Mouse (Mus musculus): Measurements from ENCODE around the gene Traf3. TPM values are rescaled to one million over a fixed set of nuclear protein-coding genes. Genes with fewer than 3 reads are reported as not detected.

The Traf3 gene
- polyA plus RNA-seq, 2 experiments: 2.7 to 2.8 TPM

- H3K4me1 ChIP-seq (replicated peaks; ENCODE audit: control insufficient read depth in 2 of 2, insufficient read depth in 2 of 2, low read length in 1 of 2): peaks cover 12 to 19% of the 10 kb centered on the region in 2 experiments
- TF ChIP-seq EP300 (IDR thresholded peaks at IDR 0.05; ENCODE audit: low read depth) (no peak), CTCF (IDR thresholded peaks at IDR 0.05; ENCODE audit: low read depth) (no peak)
- DNase-seq (ENCODE audit: low read depth in 3 of 3, low spot score in 3 of 3) (no peak), ATAC-seq (ENCODE audit: insufficient read depth) (peak; percentile 31)
- under 1% methylated on average over 48 of the region's 48 CpGs for WGBS (ENCODE audit: insufficient replicate concordance)
- H3K27ac ChIP-seq: no peak overlapping the region
- H3K9me3 ChIP-seq (ENCODE audit: control insufficient read depth, low read length): no peaks in the 10 kb centered on the region
- peak overlapping the region; percentile 77 for H3K4me2 ChIP-seq (ENCODE audit: low read depth)
- H3K27me3 ChIP-seq (ENCODE audit: control insufficient read depth, insufficient read depth, low read length): no peaks in the 10 kb centered on the region
- H3K4me3 ChIP-seq (ENCODE audit: insufficient read depth in 1 of 2, low read depth in 2 of 2, low read length in 2 of 2): peak overlapping the region; percentile 59 to 70
- H3K36me3 ChIP-seq (replicated peaks; ENCODE audit: control insufficient read depth, insufficient read depth, low read depth): no peaks in the 10 kb centered on the region
- peak overlapping the region; percentile 44 for H3K9ac ChIP-seq (replicated peaks)
These were observed 615 bp downstream of the Traf3 start for GRCm38 (mm10) chr12:111166681-111167289.

DNA sequence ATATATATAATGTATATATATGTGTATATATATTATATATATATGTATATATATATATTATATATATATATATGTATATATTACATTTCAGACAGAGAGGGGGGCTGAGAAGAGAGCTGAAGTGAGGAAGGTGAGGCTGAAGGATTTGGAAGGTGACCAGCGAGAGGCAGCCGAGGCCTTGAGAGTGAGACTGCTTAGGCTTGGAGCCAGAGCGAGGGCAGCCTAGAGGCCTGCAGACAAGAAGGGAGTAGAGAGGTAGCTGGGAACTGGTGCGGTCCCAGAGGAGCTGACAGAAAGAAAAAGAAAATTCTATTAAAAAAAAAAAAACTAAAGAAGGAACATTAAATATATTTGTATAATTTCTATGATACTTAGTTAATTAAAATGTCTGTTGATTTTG lies 2.7 kb downstream of the Traf3 start:
- H3K36me3 ChIP-seq (replicated peaks; ENCODE audit: control insufficient read depth, insufficient read depth, low read depth): no peaks in the 10 kb centered on the region
- no peak for ATAC-seq (ENCODE audit: insufficient read depth)
- no peak overlapping the region for H3K9ac ChIP-seq (replicated peaks)
- H3K4me1 ChIP-seq (replicated peaks; ENCODE audit: control insufficient read depth in 2 of 2, insufficient read depth in 2 of 2, low read length in 1 of 2): peaks cover 8% of the 10 kb centered on the region in 2 experiments; a peak in 3 of 4 replicates
- no peak overlapping the region for H3K4me3 ChIP-seq (ENCODE audit: insufficient read depth in 1 of 2, low read depth in 2 of 2, low read length in 2 of 2)
- no peaks in the 10 kb centered on the region for H3K9me3 ChIP-seq (ENCODE audit: control insufficient read depth, low read length)
- TF ChIP-seq CTCF (IDR thresholded peaks at IDR 0.05; ENCODE audit: low read depth) (no peak), EP300 (IDR thresholded peaks at IDR 0.05; ENCODE audit: low read depth) (no peak)
- no peaks in the 10 kb centered on the region for H3K27me3 ChIP-seq (ENCODE audit: control insufficient read depth, insufficient read depth, low read length)
- 81% methylated on average over 4 of the region's 4 CpGs for WGBS (ENCODE audit: insufficient replicate concordance)
- H3K27ac ChIP-seq: no peak overlapping the region
- H3K4me2 ChIP-seq (ENCODE audit: low read depth): no peak overlapping the region
- no peak for DNase-seq (ENCODE audit: low read depth in 3 of 3, low spot score in 3 of 3)

GRCm38 (mm10) chr12:111178772-111179171 lies 12.6 kb downstream of the Traf3 start:
- 63% methylated on average over 4 of the region's 4 CpGs for WGBS (ENCODE audit: insufficient replicate concordance)
- Histone ChIP-seq H3K27ac (no peak overlapping the region), H3K4me1 (replicated peaks; ENCODE audit: control insufficient read depth in 2 of 2, insufficient read depth in 2 of 2, low read length in 1 of 2) (no peaks in the 10 kb centered on the region), H3K27me3 (ENCODE audit: control insufficient read depth, insufficient read depth, low read length) (no peaks in the 10 kb centered on the region), H3K36me3 (replicated peaks; ENCODE audit: control insufficient read depth, insufficient read depth, low read depth) (no peaks in the 10 kb centered on the region), H3K9me3 (ENCODE audit: control insufficient read depth, low read length) (no peaks in the 10 kb centered on the region), H3K9ac (replicated peaks) (no peak overlapping the region), H3K4me2 (ENCODE audit: low read depth) (no peak overlapping the region), H3K4me3 (ENCODE audit: insufficient read depth in 1 of 2, low read depth in 2 of 2, low read length in 2 of 2) (no peak overlapping the region)
- ATAC-seq (ENCODE audit: insufficient read depth) (no peak), DNase-seq (ENCODE audit: low read depth in 3 of 3, low spot score in 3 of 3) (no peak)
- TF ChIP-seq EP300 (IDR thresholded peaks at IDR 0.05; ENCODE audit: low read depth): no peak
- no peak for TF ChIP-seq CTCF (IDR thresholded peaks at IDR 0.05; ENCODE audit: low read depth)

DNA sequence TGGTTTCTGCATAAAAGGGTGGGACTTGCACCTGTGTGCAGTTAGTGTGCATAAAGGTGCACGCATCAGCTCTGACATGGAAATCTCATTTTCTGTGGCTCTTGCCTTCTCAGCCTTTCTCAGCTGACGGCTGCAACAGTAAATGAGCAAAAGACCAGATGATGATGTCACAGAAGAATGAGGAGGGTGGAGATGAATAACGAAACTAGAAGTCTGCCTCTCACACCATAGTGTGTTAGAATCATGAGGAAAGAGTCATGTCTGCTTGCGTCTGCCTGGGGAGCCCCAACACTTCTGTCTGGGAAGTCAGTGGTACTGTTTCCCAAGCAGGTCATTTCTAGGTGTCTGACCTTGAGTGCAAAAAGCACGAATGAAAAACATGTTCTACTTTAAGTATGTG lies 15.7 kb downstream of the Traf3 start:
- H3K27me3 ChIP-seq (ENCODE audit: control insufficient read depth, insufficient read depth, low read length): no peaks in the 10 kb centered on the region
- WGBS (ENCODE audit: insufficient replicate concordance): 64% methylated on average over 5 of the region's 5 CpGs
- no peak overlapping the region for H3K4me2 ChIP-seq (ENCODE audit: low read depth)
- H3K9ac ChIP-seq (replicated peaks): no peak overlapping the region
- H3K4me1 ChIP-seq (replicated peaks; ENCODE audit: control insufficient read depth in 2 of 2, insufficient read depth in 2 of 2, low read length in 1 of 2): no peaks in the 10 kb centered on the region
- TF ChIP-seq EP300 (IDR thresholded peaks at IDR 0.05; ENCODE audit: low read depth) (no peak), CTCF (IDR thresholded peaks at IDR 0.05; ENCODE audit: low read depth) (no peak)
- no peak for ATAC-seq (ENCODE audit: insufficient read depth)
- DNase-seq (ENCODE audit: low read depth in 3 of 3, low spot score in 3 of 3): no peak
- H3K27ac ChIP-seq: no peak overlapping the region
- no peaks in the 10 kb centered on the region for H3K9me3 ChIP-seq (ENCODE audit: control insufficient read depth, low read length)
- H3K36me3 ChIP-seq (replicated peaks; ENCODE audit: control insufficient read depth, insufficient read depth, low read depth): no peaks in the 10 kb centered on the region
- H3K4me3 ChIP-seq (ENCODE audit: insufficient read depth in 1 of 2, low read depth in 2 of 2, low read length in 2 of 2): no peak overlapping the region

- Histone ChIP-seq H3K36me3 (replicated peaks; ENCODE audit: control insufficient read depth, insufficient read depth, low read depth) (no peaks in the 10 kb centered on the region), H3K9ac (replicated peaks) (no peak overlapping the region), H3K4me2 (ENCODE audit: low read depth) (no peak overlapping the region), H3K27ac (no peak overlapping the region), H3K4me3 (ENCODE audit: insufficient read depth in 1 of 2, low read depth in 2 of 2, low read length in 2 of 2) (no peak overlapping the region), H3K27me3 (ENCODE audit: control insufficient read depth, insufficient read depth, low read length) (no peaks in the 10 kb centered on the region), H3K9me3 (ENCODE audit: control insufficient read depth, low read length) (no peaks in the 10 kb centered on the region), H3K4me1 (replicated peaks; ENCODE audit: control insufficient read depth in 2 of 2, insufficient read depth in 2 of 2, low read length in 1 of 2) (no peaks in the 10 kb centered on the region)
- TF ChIP-seq CTCF (IDR thresholded peaks at IDR 0.05; ENCODE audit: low read depth) (no peak), EP300 (IDR thresholded peaks at IDR 0.05; ENCODE audit: low read depth) (no peak)
- DNase-seq (ENCODE audit: low read depth in 3 of 3, low spot score in 3 of 3): no peak
- whole genome bisulfite sequencing (ENCODE audit: insufficient replicate concordance): 82% methylated on average over 6 of the region's 6 CpGs
- no peak for ATAC-seq (ENCODE audit: insufficient read depth)
These were observed 16.2 kb downstream of the Traf3 start for GRCm38 (mm10) chr12:111182378-111182777.

All from liver, embryonic 14.5 days (tissue).